Mouse (Mus musculus): ENCODE measurements around the gene Rpl38.

Gene Rpl38

DNA sequence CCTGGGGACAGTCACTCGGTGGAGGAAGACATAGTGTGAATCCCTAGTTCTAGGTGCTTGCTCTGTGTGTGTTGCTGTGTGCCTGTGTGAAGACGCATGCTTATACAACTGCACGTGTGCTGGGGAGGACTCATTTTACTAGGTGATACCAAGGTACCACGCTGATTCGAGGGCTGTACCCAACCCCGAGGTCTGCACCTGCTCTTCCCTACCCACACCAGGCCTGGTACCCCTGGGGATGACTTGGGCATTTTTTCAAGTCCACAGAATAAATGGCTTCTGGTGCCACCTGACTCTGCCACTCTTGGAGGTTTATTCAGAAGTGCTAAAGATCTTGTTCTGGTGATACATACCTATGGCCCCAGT is 34.7 kb downstream of the Rpl38 start:
- no peak for DNase-seq (ENCODE audit: low read depth, low spot score)

DNA sequence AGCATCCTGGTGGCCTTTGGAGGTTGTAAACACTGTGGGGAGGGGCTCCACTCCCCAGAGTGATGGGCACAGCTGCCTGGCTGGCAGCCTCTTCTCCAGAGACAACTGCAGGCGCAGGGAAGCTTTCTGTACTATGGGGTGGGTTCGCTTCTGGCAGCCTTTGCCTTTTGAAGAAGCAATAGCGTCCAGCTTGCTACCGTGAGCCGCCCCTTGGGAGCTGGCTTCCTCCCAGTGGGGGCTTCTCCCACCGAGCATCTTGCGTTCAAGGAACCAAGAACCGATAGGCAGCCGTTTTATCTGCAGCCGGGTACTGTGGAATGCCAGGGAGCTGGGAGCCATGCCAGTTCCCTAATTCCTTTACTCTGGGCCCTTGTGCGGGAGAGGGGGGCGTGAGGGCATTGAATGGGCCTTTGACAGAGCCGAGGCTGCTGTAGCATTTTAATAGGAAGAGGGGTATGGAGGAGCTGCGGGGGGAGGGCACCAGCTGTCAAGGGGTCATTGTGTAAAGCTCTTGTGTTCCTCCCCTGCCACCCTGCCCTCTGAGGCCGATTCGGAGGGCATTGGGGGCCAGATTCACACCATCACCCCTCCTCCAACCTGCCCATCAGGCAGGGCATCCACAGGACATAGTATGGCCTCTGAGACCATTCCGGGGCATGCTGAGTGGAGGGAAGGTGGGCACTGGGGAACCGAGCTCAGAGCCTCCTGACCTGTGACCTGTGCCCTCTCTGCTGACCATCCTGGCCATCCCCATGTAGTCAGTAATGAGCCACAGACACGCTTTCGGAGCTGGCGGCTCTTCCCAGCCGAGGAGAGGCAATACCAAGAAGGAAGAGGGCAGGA is 36.0 kb downstream of the Rpl38 start:
- DNase-seq (ENCODE audit: low read depth, low spot score), result no peak

DNA sequence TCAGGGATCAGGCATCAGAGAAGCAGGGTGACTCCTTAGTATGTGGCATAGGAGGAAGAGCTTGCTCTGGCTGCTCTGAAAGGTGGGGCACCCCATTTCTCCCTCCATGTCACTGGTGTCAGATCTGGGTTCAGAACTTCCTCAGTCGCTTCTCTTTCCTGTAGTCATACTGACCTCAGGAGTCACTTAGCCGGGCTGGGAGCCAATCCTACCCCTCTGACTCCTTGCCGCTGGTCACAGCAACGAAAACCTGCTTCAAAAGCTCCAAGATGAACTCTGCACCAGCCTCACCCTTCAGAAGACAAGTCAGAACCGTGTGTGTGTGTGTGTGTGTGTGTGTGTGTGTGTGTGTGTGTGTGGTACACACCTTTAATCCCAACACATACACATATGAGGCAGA is 38.0 kb downstream of the Rpl38 start:
- DNase-seq (ENCODE audit: low read depth, low spot score), result no peak

DNA sequence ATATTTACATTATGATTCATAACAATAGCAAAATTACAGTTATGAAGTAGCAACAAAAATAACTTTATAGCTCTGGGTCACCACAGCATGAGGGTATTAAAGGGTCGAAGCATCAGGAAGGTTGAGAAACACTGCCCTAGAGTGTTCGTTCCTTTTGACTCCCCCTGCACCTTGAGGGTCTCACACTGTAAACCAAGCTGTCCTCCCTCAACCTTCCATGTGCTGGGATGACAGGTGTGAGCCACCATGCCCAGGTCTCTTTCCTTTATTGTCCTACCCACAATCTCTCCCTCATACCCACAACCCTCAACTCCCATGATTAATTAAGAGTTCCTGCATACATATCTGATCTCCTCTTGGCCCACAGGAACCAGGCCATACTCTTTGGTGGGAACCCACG is 43.1 kb downstream of the Rpl38 start:
- no peak for DNase-seq (ENCODE audit: low read depth, low spot score)

DNA sequence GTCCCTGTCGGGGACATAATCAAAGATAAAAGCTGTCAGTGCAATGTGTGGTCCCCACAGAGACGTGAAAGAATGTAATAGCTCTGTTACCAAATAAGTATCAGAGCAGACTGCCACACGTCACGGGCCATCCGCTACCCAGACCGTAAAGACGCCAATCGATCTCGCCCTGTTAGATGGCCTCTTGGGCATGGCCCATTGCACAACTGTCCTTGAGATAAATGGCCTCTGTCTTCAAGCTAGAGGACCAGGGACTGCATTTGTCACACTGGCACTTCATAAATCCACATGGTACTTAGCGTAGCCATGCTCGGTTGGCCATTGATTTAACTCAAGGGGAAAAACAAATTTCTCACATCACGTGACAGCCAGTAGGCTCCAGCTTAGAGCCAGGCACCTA is 43.5 kb downstream of the Rpl38 start:
- no peak for DNase-seq (ENCODE audit: low read depth, low spot score)

DNA sequence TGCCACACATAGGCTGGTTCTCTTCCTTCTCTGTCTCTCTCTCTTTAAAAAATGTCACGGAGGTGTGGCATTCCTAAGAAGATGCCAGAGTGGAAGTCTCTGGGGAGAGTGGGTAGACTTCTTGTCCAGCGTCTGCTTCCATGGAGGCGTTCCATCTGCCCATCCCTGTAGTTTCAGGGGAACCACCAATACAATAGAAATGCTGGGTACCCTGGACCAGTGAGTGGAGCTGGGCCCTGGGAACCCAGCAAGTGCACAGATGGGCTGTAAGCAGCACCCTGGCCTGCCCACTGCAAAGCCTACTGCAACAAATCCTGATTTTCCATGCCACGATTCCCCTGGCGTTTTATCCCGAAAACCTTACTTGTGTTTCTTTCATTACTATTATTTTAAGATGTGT is 46.2 kb downstream of the Rpl38 start:
- DNase-seq (ENCODE audit: low read depth, low spot score), result no peak

DNA sequence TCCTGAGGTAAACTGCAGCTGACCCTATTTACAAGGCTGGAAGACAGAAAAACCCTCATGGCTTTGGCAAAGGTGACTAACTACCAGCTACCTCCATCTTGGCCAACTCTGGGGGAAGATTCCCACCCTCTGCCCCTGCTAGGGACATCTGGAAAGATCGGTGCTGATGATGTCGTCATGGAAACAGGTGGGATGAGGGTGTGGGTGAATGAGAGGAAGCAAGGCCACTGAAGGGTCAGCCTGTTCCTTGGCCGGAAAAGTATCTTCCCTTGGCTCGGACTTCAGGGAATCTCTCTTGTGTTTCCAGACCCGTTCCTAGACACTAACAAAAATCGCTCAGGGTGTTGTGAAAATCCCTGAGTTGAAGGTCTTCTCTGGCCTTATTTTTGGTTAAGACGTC is 47.2 kb downstream of the Rpl38 start:
- DNase-seq (ENCODE audit: low read depth, low spot score), result no peak

DNA sequence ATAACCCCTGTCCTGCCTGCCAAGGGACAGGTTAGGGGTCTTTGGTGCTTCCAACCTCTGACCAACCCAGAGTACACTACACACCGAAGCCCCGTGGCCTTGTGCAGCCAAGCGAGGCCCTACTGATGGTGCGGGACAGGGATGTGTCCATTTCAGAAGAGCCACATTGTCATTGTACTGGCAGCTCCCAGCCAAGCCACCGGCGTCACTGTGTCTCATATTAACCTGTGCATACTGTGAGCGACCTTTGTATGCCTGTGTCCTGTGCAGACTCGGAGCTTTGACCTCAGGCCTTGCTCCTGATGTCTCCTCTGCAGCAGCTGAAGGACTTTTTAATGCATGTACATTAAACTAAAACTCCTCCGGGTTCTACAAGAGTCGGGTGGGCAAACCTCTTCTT is 52.2 kb downstream of the Rpl38 start:
- no peak for DNase-seq (ENCODE audit: low read depth, low spot score)

Data from ZHBTc4 (cell line).